Mouse (Mus musculus) small intestine, adult 2 months (tissue): Measurements from ENCODE around the gene Ankrd6. TPM values are rescaled to one million over a fixed set of nuclear protein-coding genes. Genes with fewer than 3 reads are reported as not detected.
"Not testable (repeated sequence)": the region's sequence is repeated elsewhere in the genome, so short reads cannot be mapped to it uniquely, and the experiment has no call there.

Experiments used
- H3K27ac ChIP-seq: fragments of 200-500 bp; 2 replicates; pipeline ENCODE4 v1.5.1; 2012; ENCODE audit warnings: low read depth, low read length, control low read depth, inconsistent platforms; ENCODE audit not compliant: insufficient read depth
- H3K27me3 ChIP-seq: fragments of 200-500 bp; 2 replicates; pipeline ENCODE4 v1.6.1; 2012; ENCODE audit warnings: mild to moderate bottlenecking, moderate library complexity, low read length, inconsistent platforms; ENCODE audit not compliant: control insufficient read depth, insufficient read depth
- H3K36me3 ChIP-seq: fragments of 200-500 bp; 2 replicates; pipeline ENCODE4 v1.6.1; 2012; ENCODE audit warnings: mild to moderate bottlenecking, low read length, control low read depth, inconsistent platforms; ENCODE audit not compliant: control insufficient read depth, insufficient read depth
- H3K4me1 ChIP-seq: fragments of 200-500 bp; 2 replicates; pipeline ENCODE4 v1.6.1; 2012; ENCODE audit warnings: low read length, inconsistent platforms, mixed read lengths; ENCODE audit not compliant: control insufficient read depth, insufficient read depth, insufficient read length
- H3K4me3 ChIP-seq: fragments of 200-500 bp; 2 replicates; pipeline ENCODE4 v1.5.1; 2012; ENCODE audit warnings: low read depth, mild to moderate bottlenecking, control low read depth, inconsistent platforms, low read length, moderate library complexity
- CTCF ChIP-seq: fragments of 200-500 bp; IDR thresholded peaks from 2 replicates; pipeline ENCODE4 v1.5.1; 2012; ENCODE audit warnings: low read depth, mild to moderate bottlenecking, control low read depth, inconsistent platforms, low read length, moderate library complexity, mixed read lengths; ENCODE audit not compliant: insufficient replicate concordance, insufficient read length; ENCODE audit errors: extremely low read depth
- POLR2A ChIP-seq: fragments of 200-500 bp; IDR thresholded peaks from 2 replicates; pipeline ENCODE4 v1.6.1; 2012; ENCODE audit warnings: low read depth, mild to moderate bottlenecking, control low read depth, inconsistent platforms, low read length, moderate library complexity
- WGBS: fragments of 180-500 bp; shearing (Covaris S2); methylation state at CpG from one replicate; pipeline ENCODE4 v1.1.7; 2018; 5-methylcytosine and 5-hydroxymethylcytosine counted together
- polyA plus RNA-seq: library from polyadenylated mRNA; depleted of rRNA; stranded (reverse); fragments of >200 nt; gene quantifications from 2 replicates; pipeline ENCODE4 v1.2.3, GENCODE M21; 2012

Gene Ankrd6
- polyA plus RNA-seq, 1 experiment = 0.27 TPM

DNA sequence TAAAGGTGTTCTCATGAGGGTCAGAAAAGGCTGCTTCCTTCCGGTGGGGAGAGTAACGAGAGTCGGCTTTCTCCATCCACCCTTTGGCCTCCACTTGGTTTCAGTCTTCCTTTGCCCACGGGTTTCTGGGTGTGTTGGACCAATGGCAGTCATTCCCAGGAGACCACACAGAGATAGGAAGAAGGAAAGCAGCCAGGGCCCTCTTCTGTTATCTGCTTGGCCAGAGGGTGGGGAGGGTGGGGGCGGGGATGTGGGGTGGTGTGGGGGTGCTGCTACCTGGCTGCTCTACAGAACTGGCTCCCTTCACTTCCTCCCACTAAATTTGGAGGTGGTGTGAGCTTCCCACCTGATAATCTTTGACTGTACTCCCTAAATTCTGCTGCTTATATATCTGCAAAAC, 31.0 kb upstream of the Ankrd6 start:
- Histone ChIP-seq H3K4me3 (no peak overlapping the region), H3K36me3 (no peaks in the 10 kb centered on the region), H3K27me3 (no peaks in the 10 kb centered on the region), H3K27ac (peak overlapping the region; percentile 89), H3K4me1 (peaks cover 10% of the 10 kb centered on the region)
- 8% methylated on average over 5 of the region's 5 CpGs for WGBS
- TF ChIP-seq POLR2A = no peak
- no peak for TF ChIP-seq CTCF

DNA sequence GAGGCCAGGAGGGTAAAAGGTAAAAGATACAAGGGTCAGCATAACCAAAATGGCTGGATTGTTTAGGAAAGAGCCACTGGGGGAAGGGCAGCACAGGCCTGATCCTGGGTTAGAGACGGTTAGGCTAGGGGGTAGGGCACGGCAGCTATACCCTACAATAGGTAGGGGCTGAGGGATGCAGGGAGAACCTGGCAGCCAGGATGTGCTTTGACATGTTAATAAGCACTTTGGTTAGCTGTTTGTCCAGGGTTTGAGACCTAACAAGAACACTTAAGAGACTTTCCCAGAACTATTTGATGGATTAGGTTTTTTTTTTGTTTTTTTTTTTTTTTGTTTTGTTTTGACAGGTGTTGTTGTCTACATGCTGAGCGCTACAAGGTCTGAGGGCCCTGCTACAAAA, 29.4 kb upstream of the Ankrd6 start:
- no peak overlapping the region for H3K4me3 ChIP-seq
- H3K4me1 ChIP-seq = peaks cover 8% of the 10 kb centered on the region
- TF ChIP-seq CTCF = no peak
- no peak for TF ChIP-seq POLR2A
- no peaks in the 10 kb centered on the region for H3K36me3 ChIP-seq
- H3K27me3 ChIP-seq = no peaks in the 10 kb centered on the region
- WGBS = 92% methylated on average over 3 of the region's 3 CpGs
- H3K27ac ChIP-seq = no peak overlapping the region

DNA sequence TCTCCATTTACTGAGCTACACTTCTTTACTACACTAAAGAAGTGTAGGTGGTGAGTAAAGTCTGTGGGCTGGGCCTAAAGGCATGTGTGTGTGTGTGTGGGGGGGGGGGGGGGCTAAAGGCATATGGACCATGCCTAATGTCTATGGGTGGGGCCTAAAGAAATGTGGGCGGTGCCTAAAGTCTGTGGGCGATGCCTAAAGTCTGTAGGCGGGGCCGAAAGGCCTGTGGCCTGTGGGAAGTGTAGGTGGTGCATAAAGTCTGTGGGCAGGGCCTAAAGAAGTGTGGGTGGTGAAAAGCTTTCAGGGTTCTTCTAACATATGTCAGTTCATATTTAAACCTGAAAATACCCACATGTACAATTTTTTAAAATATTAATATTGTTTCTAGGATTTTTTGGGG, 26.7 kb upstream of the Ankrd6 start:
- 92% methylated on average over 4 of the region's 4 CpGs for WGBS
- peaks cover 8% of the 10 kb centered on the region for H3K4me1 ChIP-seq
- H3K4me3 ChIP-seq = no peak overlapping the region
- no peaks in the 10 kb centered on the region for H3K36me3 ChIP-seq
- no peak overlapping the region for H3K27ac ChIP-seq
- no peaks in the 10 kb centered on the region for H3K27me3 ChIP-seq
- no peak for TF ChIP-seq POLR2A

DNA sequence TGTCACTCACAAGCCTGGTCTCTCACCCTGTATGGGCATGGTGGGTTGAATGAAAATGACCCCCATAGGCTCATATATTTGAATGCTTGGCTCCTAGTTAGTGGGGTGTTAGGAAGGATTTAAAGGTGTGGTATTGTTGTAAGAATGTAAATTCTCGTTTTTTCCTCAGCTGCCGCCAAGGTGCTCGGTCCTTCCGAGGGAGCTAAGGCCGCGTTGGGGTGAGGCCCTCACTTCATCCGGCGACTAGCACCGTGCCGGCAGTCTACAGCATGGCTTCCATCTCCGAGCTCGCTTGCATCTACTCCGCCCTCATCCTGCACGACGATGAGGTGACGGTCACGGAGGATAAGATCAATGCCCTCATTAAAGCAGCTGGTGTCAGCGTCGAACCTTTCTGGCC, 14.0 kb upstream of the Ankrd6 start:
- WGBS = 71% methylated on average over 19 of the region's 19 CpGs

DNA sequence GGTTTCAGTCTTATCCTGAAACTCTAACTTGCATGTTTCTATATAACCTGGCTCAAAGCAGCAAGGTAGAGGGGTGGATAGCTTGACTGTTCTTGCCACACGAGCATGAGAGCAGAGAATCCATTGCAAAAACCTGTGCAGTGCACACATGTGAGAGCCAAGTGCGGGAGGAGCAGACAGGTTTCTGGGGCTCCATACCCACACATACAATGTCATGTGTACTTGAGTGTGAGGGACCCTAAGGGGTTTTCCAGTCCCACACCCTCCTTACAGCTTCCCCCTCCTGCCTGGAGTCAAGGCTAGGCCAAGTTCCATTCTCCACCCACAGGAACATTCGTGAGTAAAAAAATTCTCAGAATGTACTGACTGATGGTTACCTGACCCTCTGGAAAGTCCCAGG, 10.8 kb upstream of the Ankrd6 start:
- Histone ChIP-seq H3K4me3 (no peak overlapping the region), H3K27me3 (no peaks in the 10 kb centered on the region), H3K36me3 (no peaks in the 10 kb centered on the region), H3K27ac (no peak overlapping the region), H3K4me1 (no peaks in the 10 kb centered on the region)
- no peak for TF ChIP-seq CTCF
- TF ChIP-seq POLR2A = no peak
- WGBS = 54% methylated on average over 3 of the region's 3 CpGs

More for the DNA sequence above, 14.0 kb upstream of the Ankrd6 start:
- not testable (repeated sequence) for H3K4me3 ChIP-seq, H3K27me3 ChIP-seq, H3K36me3 ChIP-seq, H3K4me1 ChIP-seq, H3K27ac ChIP-seq

DNA sequence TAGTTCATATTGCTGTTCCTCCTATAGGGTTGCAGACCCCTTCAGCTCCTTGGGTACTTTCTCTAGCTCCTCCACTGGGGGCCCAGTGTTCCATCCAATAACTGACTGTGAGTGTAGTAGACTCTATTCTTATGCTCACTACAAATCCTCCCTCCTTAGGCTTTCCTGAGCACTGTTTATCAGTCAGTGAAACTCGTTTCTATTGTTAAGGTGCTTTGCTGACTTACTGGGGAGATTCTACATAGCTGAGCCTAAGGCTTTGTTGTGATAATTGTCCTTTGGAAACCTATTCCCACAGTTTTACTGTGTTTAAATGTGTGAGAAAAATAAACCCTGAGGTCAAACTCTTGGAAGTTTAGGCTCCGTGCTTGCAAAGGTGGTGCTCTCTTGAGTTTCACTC, 5.8 kb upstream of the Ankrd6 start:
- WGBS = 54% methylated on average over 2 of the region's 2 CpGs
- TF ChIP-seq POLR2A (no peak), CTCF (no peak)
- no peak overlapping the region for H3K4me3 ChIP-seq

DNA sequence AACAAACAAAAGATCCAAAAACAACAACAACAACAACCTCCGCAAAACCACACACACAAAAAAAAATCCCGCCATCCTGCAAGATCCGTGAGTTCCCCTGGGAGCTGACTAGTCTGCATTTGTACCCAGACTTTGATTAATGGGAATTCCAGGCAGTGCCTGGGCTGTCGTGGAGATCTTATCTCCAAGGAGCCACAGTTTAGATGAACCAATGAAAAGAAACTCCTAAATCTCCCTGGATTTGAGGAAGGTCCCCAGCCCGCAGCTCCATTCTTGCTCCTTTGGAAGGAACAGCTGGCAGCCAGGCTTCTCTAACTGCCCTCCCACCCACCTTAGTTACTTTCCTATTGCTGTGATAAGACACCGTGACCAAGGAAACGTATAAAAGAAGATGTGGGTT, 2.0 kb upstream of the Ankrd6 start:
- Histone ChIP-seq H3K4me1 (peaks cover 6% of the 10 kb centered on the region; the same call in 1 of the 2 replicates), H3K36me3 (no peaks in the 10 kb centered on the region), H3K27me3 (0 out of 2 replicates have a peak, but pooled peaks cover 7% of the 10 kb centered on the region), H3K27ac (no peak overlapping the region), H3K4me3 (no peak overlapping the region)
- WGBS = 22% methylated on average over 7 of the region's 7 CpGs
- TF ChIP-seq CTCF (no peak), POLR2A (no peak)

More for the DNA sequence above, 5.8 kb upstream of the Ankrd6 start:
- H3K27ac ChIP-seq = no peak overlapping the region
- no peaks in the 10 kb centered on the region for H3K36me3 ChIP-seq
- 0 out of 2 replicates have a peak, but pooled peaks cover 7% of the 10 kb centered on the region for H3K27me3 ChIP-seq
- H3K4me1 ChIP-seq = peaks cover 3% of the 10 kb centered on the region; the same call in 1 of the 2 replicates
